Mouse (Mus musculus): ENCODE results near the gene Mast4.

DNA sequence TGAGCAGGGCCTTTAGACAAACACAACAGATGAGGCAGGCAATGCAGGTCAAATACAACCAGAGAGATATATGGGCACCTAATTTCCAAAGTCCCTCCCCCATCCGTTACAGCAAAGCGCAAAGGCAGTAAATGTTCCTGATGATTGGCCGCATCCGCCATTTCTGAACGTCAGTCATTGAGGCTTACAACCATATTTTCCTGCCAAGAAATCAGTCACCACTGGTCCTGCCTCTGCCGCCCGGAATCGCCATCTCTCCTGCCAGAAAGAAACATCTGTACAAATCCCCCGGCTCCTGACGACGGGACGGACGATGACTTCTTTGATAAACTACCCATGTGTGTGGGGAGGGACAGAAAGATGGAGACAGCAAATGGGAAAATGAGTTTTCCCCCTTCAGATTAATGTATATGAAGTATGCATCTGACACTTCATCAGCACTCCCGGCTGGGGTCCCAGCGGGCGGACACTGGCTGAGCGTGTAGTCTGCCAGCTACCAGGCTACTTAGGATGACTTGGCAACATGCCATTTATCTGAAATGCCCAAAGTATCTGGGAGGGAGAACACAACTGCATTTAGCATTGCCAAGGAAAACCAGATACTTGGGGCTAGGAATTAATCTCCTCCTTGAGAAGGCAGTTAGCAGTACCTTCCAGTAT lies 198.9 kb downstream of the Mast4 start:
- TF ChIP-seq POLR2A (IDR thresholded peaks at IDR 0.05; ENCODE audit: control insufficient read depth, extremely low read depth, insufficient read depth, low read length, poor library complexity): no peak
- TF ChIP-seq CTCF (IDR thresholded peaks at IDR 0.05; ENCODE audit: borderline replicate concordance, control insufficient read depth, extremely low read depth, insufficient read depth, low read length, poor library complexity): no peak

All from thymus, adult 2 months (tissue).